Mouse (Mus musculus): Measurements from ENCODE around the gene Cpsf2. TPM values are rescaled to one million over a fixed set of nuclear protein-coding genes. Genes with fewer than 3 reads are reported as not detected.
A peak's percentile ranks its signal among the peaks of the same experiment; 100 is the strongest.
"Not testable (repeated sequence)": the region's sequence is repeated elsewhere in the genome, so short reads cannot be mapped to it uniquely, and the experiment has no call there.

The Cpsf2 gene
- polyA plus RNA-seq (2016; fragmentation: Nextera tagmentation; extraction: Ambion mirVana), result 33.7 and 35.7 TPM in 2 replicates

- Histone ChIP-seq H3K27ac (peak within 1 kb of the TSS; percentile 98), H3K36me3 (peaks cover 26% of the 10 kb centered on the region), H3K27me3 (ENCODE audit: low read depth, poor library complexity, severe bottlenecking) (no peaks in the 10 kb centered on the region), H3K4me3 (peak within 1 kb of the TSS; percentile 98), H3K9me3 (replicated peaks) (no peaks in the 10 kb centered on the region), H3K4me1 (peaks cover 19% of the 10 kb centered on the region)
- DNase-seq (ENCODE audit: low spot score), result peak; percentile 88
- WGBS, result under 1% methylated on average over 77 of the region's 77 CpGs
These were observed at the start of gene Cpsf2 for GRCm38 (mm10) chr12:101975601-101976571. Gene Cpsf2 (plus strand): TSS chr12:101975988.

- WGBS, result 90% methylated on average over 1 of the region's 1 CpGs
- Histone ChIP-seq H3K27me3 (ENCODE audit: low read depth, poor library complexity, severe bottlenecking) (no peaks in the 10 kb centered on the region), H3K9me3 (replicated peaks) (no peaks in the 10 kb centered on the region), H3K4me3 (no peak overlapping the region), H3K4me1 (no peaks in the 10 kb centered on the region), H3K27ac (no peak overlapping the region), H3K36me3 (peaks cover 99% of the 10 kb centered on the region)
- no peak for DNase-seq (ENCODE audit: low spot score)
These were observed 47.4 kb upstream of the Cpsf2 start for GRCm38 (mm10) chr12:101928423-101928822.

- H3K36me3 ChIP-seq, result peaks cover 90% of the 10 kb centered on the region
- H3K27ac ChIP-seq, result no peak overlapping the region
- no peak overlapping the region for H3K4me3 ChIP-seq
- DNase-seq (ENCODE audit: low spot score), result no peak
- H3K4me1 ChIP-seq, result no peaks in the 10 kb centered on the region
- no peaks in the 10 kb centered on the region for H3K27me3 ChIP-seq (ENCODE audit: low read depth, poor library complexity, severe bottlenecking)
- no peaks in the 10 kb centered on the region for H3K9me3 ChIP-seq (replicated peaks)
- WGBS, result 92% methylated on average over 3 of the region's 3 CpGs
These were observed 40.6 kb upstream of the Cpsf2 start for GRCm38 (mm10) chr12:101935223-101935622.

DNA sequence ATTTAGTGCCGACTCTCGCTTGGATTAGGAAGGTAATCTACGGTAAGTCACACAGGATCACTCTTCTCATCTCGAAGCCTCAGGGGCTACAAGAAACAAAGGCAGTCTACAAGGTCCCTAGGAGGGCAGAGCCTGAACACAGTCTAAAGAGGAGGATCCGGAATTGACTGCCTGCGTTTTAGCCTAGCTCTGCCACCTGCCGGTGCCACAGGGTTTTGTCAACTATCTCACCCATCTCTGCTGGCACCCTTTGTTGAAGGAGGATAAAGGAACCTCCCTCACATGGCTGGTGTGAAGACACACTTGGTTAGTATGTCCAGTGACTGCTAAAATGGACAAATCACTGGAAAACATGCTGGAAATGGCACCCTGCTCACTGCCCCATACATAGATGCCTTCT, 38.2 kb upstream of the Cpsf2 start:
- peaks cover 87% of the 10 kb centered on the region for H3K36me3 ChIP-seq
- no peak for DNase-seq (ENCODE audit: low spot score)
- no peaks in the 10 kb centered on the region for H3K9me3 ChIP-seq (replicated peaks)
- no peaks in the 10 kb centered on the region for H3K4me1 ChIP-seq
- no peak overlapping the region for H3K4me3 ChIP-seq
- 88% methylated on average over 7 of the region's 7 CpGs for WGBS
- no peaks in the 10 kb centered on the region for H3K27me3 ChIP-seq (ENCODE audit: low read depth, poor library complexity, severe bottlenecking)
- H3K27ac ChIP-seq, result no peak overlapping the region

GRCm38 (mm10) chr12:101947986-101948385, 27.8 kb upstream of the Cpsf2 start:
- no peak overlapping the region for H3K27ac ChIP-seq
- no peak overlapping the region for H3K4me3 ChIP-seq
- DNase-seq (ENCODE audit: low spot score), result no peak
- no peaks in the 10 kb centered on the region for H3K9me3 ChIP-seq (replicated peaks)
- H3K36me3 ChIP-seq, result peaks cover 46% of the 10 kb centered on the region
- H3K27me3 ChIP-seq (ENCODE audit: low read depth, poor library complexity, severe bottlenecking), result no peaks in the 10 kb centered on the region
- 91% methylated on average over 8 of the region's 8 CpGs for WGBS
- no peaks in the 10 kb centered on the region for H3K4me1 ChIP-seq

DNA sequence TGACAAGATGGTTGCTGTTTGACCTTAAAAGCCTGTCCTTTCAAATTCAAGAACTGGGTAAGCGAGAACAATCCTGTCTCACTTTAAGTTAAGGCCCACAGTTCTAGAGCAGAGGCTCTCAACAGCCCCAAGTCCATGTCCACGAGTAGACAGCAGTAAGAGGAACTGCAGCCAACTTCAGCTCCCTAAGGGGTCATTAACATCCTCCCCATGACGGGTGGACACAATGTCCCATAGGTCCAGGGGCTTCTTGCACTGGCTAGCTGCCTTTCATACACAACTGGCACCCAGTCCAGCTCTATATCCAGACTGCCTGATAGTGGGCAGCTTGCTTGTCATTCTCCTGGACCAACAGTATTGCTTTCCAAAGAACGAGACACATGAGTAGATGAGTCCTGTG, 27.0 kb upstream of the Cpsf2 start:
- no peaks in the 10 kb centered on the region for H3K4me1 ChIP-seq
- H3K36me3 ChIP-seq, result peaks cover 42% of the 10 kb centered on the region
- no peaks in the 10 kb centered on the region for H3K27me3 ChIP-seq (ENCODE audit: low read depth, poor library complexity, severe bottlenecking)
- no peaks in the 10 kb centered on the region for H3K9me3 ChIP-seq (replicated peaks)
- 84% methylated on average over 4 of the region's 4 CpGs for WGBS
- H3K27ac ChIP-seq, result no peak overlapping the region
- no peak overlapping the region for H3K4me3 ChIP-seq
- no peak for DNase-seq (ENCODE audit: low spot score)

DNA sequence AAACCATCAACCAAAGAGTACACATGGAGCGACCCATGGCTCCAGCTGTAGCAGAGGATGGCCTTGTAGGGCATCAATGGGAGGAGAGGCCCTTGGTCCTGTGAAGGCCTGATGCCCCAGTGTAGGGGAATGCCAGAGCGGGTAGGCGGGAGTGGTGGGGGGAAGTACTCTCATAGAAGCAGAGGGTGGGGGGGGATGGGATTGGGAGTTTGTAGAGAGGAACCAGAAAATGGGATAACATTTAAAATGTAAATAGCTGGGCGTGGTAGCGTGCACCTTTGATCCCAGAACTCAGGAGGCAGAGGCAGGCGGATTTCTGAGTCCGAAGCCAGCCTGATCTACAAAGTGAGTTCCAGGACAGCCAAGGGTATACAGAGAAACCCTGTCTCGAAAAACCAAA, 20.0 kb upstream of the Cpsf2 start:
- H3K4me3 ChIP-seq; H3K9me3 ChIP-seq (replicated peaks); H3K27me3 ChIP-seq (ENCODE audit: low read depth, poor library complexity, severe bottlenecking); DNase-seq (ENCODE audit: low spot score); H3K36me3 ChIP-seq; H3K27ac ChIP-seq: not testable (repeated sequence)
- H3K4me1 ChIP-seq, result peaks cover 14% of the 10 kb centered on the region
- WGBS, result 95% methylated on average over 8 of the region's 8 CpGs

DNA sequence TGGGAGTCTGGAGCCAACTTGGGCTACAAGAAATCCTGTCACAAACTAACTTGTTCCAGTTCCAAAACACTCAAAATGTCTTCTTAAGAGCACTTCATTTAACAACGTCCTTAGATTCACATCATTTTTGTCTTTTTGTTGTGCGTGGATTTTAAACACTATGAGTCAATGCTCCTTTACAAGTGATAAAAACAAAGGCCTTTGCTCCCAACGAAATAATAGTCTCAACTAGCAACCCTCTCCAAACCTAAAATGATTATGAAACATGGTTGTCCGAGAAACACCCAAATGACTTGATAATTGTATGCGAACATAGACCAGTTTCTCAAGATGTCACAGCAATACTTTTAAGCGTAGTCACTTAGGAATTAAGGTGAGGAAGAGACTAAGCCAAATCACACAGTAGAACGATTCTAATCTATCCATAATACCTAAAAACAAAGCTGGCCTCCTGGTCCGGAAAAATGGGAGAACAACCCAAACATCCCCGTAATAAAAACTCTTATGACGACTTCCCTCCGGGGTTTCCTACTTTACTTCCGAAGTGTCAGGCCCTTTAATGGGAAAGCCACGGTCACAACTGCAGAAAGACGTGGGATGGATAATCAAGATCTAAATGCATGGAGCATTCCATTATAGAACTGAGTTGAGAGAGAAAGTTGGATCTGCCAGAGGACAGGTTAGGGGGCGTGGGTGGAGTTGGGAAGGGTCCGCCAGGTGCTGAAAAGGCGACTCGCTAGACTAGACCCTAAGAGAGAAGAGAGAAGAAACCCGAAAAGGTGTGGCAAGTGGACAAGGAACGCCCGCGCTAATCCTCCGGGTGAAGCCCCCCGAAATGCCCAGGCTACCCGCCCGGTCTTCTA, 18.5 kb upstream of the Cpsf2 start:
- peak overlapping the region; percentile 94 for H3K27ac ChIP-seq
- H3K9me3 ChIP-seq (replicated peaks), result no peaks in the 10 kb centered on the region
- no peaks in the 10 kb centered on the region for H3K27me3 ChIP-seq (ENCODE audit: low read depth, poor library complexity, severe bottlenecking)
- peaks cover 14% of the 10 kb centered on the region for H3K4me1 ChIP-seq
- DNase-seq (ENCODE audit: low spot score), result no peak
- H3K4me3 ChIP-seq, result peak overlapping the region; percentile 93
- H3K36me3 ChIP-seq, result peaks cover 3% of the 10 kb centered on the region; the same call in 1 of the 2 replicates
- 13% methylated on average over 26 of the region's 26 CpGs for WGBS

DNA sequence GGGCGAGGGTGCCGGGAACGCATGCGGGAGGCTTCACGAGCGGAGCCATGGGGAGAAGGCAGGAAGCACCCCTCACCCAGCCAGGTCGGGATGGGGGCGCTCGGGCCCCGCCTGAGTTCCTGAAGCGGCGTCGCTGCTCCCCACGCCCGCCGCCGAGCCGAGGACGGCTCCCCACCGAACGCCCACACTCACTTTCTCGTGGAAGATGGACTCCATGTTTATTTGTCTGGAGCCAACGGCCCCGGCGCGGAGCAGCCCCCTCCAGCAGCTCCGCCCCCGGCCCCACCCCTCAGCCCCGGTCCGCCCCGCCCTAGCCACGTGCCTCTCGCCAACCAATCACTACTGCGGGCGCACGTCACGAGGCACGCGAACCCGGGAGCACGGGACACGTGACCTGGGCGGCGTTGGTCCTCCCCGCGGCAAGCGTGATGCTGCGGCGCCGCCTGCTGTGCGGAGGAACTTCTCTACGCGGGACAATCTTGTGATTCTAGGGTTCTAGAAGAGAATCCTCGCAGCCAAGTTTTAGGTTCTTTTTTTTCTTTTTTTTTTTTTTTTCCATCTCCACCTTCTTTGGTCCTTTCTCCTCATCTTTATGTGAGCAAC, 17.7 kb upstream of the Cpsf2 start, which contains the start of gene Atxn3:
Gene Atxn3, minus strand, starts transcription at position 305 of the 603 bp plus-strand sequence.
- WGBS, result under 1% methylated on average over 54 of the region's 54 CpGs
- Histone ChIP-seq H3K9me3 (replicated peaks) (no peaks in the 10 kb centered on the region), H3K27me3 (ENCODE audit: low read depth, poor library complexity, severe bottlenecking) (no peaks in the 10 kb centered on the region), H3K36me3 (peaks cover 3% of the 10 kb centered on the region; the same call in 1 of the 2 replicates), H3K27ac (peak within 1 kb of the TSS; percentile 94), H3K4me1 (peaks cover 14% of the 10 kb centered on the region), H3K4me3 (peak within 1 kb of the TSS; percentile 93)
- peak; percentile 99 for DNase-seq (ENCODE audit: low spot score)

DNA sequence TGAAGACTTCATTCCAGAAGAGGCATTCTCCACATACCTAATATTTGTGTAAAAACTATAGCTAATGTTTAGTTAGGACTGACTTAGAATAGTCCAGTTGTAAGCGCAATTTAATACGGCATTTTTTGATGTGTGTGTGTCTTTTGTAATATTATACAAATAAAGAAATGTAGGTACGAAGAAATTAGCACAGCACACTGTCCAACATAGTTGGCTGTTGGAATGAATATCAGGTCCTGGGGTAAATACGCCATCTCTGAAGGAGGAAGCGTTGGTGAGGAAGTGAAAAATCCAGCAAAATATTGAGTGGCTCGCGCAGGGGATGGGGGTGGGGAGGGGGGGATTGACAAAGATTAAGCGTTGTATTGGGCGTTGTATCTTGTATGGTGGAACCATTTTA, 17.2 kb upstream of the Cpsf2 start:
- Histone ChIP-seq H3K27me3 (ENCODE audit: low read depth, poor library complexity, severe bottlenecking) (no peaks in the 10 kb centered on the region), H3K36me3 (peaks cover 3% of the 10 kb centered on the region; the same call in 1 of the 2 replicates), H3K9me3 (replicated peaks) (no peaks in the 10 kb centered on the region), H3K4me3 (peak overlapping the region; percentile 93), H3K4me1 (peaks cover 14% of the 10 kb centered on the region), H3K27ac (peak overlapping the region; percentile 94)
- no peak for DNase-seq (ENCODE audit: low spot score)
- 66% methylated on average over 9 of the region's 9 CpGs for WGBS

DNA sequence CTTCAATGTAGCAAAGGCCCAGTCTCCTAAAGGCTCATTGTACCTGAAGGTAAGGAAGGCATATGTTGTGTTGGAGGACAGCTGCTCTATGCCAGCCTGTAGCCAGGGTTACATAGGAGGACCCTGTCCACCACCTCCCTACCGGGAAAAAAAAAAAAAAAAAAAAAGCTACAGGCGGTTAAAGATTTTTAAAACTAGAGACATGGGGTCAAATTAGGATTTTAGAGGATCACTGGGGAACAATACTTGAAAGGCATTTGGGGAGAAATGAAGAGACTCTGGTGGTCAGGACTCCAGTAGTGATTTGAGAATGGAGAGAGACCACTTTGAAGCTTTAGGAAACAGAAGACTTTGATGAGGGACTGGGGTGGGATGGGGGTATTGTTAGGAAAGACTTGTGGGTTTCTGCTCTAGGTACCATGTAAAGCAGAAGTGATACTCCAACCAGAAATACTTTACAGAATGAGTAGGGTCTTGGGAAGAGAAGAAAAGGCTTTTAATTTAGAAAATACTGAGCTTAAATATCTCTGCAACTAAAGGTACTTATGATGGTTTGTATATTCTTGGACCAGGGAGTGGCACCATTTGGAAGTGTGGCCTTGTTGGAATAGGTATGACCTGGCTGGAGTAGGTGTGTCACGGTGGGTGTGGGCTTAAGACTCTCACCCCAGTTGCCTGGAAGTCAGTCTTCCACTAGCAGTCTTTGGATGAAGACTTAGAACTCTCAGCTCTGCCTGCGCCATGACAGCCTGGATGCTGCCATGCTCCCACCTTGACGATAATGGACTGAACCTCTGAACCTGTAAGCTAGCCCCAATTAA, 16.6 kb upstream of the Cpsf2 start:
- H3K9me3 ChIP-seq (replicated peaks); H3K27ac ChIP-seq; DNase-seq (ENCODE audit: low spot score); H3K36me3 ChIP-seq; H3K27me3 ChIP-seq (ENCODE audit: low read depth, poor library complexity, severe bottlenecking): not testable (repeated sequence)
- 92% methylated on average over 5 of the region's 5 CpGs for WGBS
- Histone ChIP-seq H3K4me1 (peaks cover 14% of the 10 kb centered on the region), H3K4me3 (peak overlapping the region; percentile 93; the same call in 1 of the 2 replicates)

GRCm38 (mm10) chr12:101971311-101971710, 4.5 kb upstream of the Cpsf2 start:
- peaks cover 8% of the 10 kb centered on the region; the same call in 1 of the 2 replicates for H3K4me1 ChIP-seq
- H3K36me3 ChIP-seq, result peaks cover 53% of the 10 kb centered on the region
- WGBS, result 94% methylated on average over 2 of the region's 2 CpGs

More at GRCm38 (mm10) chr12:101971311-101971710, 4.5 kb upstream of the Cpsf2 start:
- H3K9me3 ChIP-seq (replicated peaks), result no peaks in the 10 kb centered on the region
- H3K27ac ChIP-seq, result no peak overlapping the region
- no peak for DNase-seq (ENCODE audit: low spot score)
- H3K4me3 ChIP-seq, result no peak overlapping the region
- H3K27me3 ChIP-seq (ENCODE audit: low read depth, poor library complexity, severe bottlenecking), result no peaks in the 10 kb centered on the region

Measured in limb, embryonic 10.5 days (tissue).